Mouse (Mus musculus): ENCODE data around the gene Tnnc1. TPM values are rescaled to one million over a fixed set of nuclear protein-coding genes. Genes with fewer than 3 reads are reported as not detected.

The Tnnc1 gene
- total and polyA plus RNA-seq, 2 experiments from 2014 or later: 4.6 to 7.4 TPM

- Histone ChIP-seq H3K27ac (ENCODE audit: low read depth, low read length) (no peak overlapping the region), H3K27me3 (ENCODE audit: insufficient read depth, low read length) (no peaks in the 10 kb centered on the region), H3K9ac (replicated peaks; ENCODE audit: low read length, poor library complexity, severe bottlenecking) (no peak overlapping the region), H3K4me1 (ENCODE audit: insufficient read depth, low read length) (no peaks in the 10 kb centered on the region), H3K4me2 (ENCODE audit: low read depth, low read length, poor library complexity, severe bottlenecking) (no peak overlapping the region), H3K4me3 (ENCODE audit: low read depth, low read length) (no peak overlapping the region), H3K9me3 (ENCODE audit: low read length) (no peaks in the 10 kb centered on the region), H3K36me3 (ENCODE audit: insufficient read depth, low read length) (no peaks in the 10 kb centered on the region)
- DNase-seq (ENCODE audit: low spot score) (no peak), ATAC-seq (ENCODE audit: low FRiP score) (peak; percentile 23; the same call in 1 of the 2 replicates)
- 88% methylated on average over 14 of the region's 14 CpGs for WGBS
- no peak for TF ChIP-seq CTCF (IDR thresholded peaks at IDR 0.05)
Measured at GRCm38 (mm10) chr14:31233070-31233995, 25.2 kb downstream of the Tnnc1 start.

- Histone ChIP-seq H3K4me2 (ENCODE audit: low read depth, low read length, poor library complexity, severe bottlenecking) (no peak overlapping the region), H3K4me1 (ENCODE audit: insufficient read depth, low read length) (no peaks in the 10 kb centered on the region), H3K27me3 (ENCODE audit: insufficient read depth, low read length) (no peaks in the 10 kb centered on the region), H3K4me3 (ENCODE audit: low read depth, low read length) (no peak overlapping the region), H3K9me3 (ENCODE audit: low read length) (no peaks in the 10 kb centered on the region), H3K27ac (ENCODE audit: low read depth, low read length) (no peak overlapping the region), H3K9ac (replicated peaks; ENCODE audit: low read length, poor library complexity, severe bottlenecking) (no peak overlapping the region), H3K36me3 (ENCODE audit: insufficient read depth, low read length) (0 out of 2 replicates have a peak, but pooled peaks cover 3% of the 10 kb centered on the region)
- peak; percentile 78 for DNase-seq (ENCODE audit: low spot score)
- 20% methylated on average over 11 of the region's 11 CpGs for WGBS
- peak; percentile 56; the same call in 1 of the 2 replicates for ATAC-seq (ENCODE audit: low FRiP score)
- peak; percentile 95 for TF ChIP-seq CTCF (IDR thresholded peaks at IDR 0.05)
Measured at GRCm38 (mm10) chr14:31233996-31234591, 26.0 kb downstream of the Tnnc1 start.

GRCm38 (mm10) chr14:31237101-31237882, 29.2 kb downstream of the Tnnc1 start:
- no peaks in the 10 kb centered on the region for H3K9me3 ChIP-seq (ENCODE audit: low read length)
- H3K4me2 ChIP-seq (ENCODE audit: low read depth, low read length, poor library complexity, severe bottlenecking): no peak overlapping the region
- H3K36me3 ChIP-seq (ENCODE audit: insufficient read depth, low read length): 0 out of 2 replicates have a peak, but pooled peaks cover 3% of the 10 kb centered on the region
- H3K27me3 ChIP-seq (ENCODE audit: insufficient read depth, low read length): no peaks in the 10 kb centered on the region
- 87% methylated on average over 7 of the region's 7 CpGs for WGBS
- H3K9ac ChIP-seq (replicated peaks; ENCODE audit: low read length, poor library complexity, severe bottlenecking): no peak overlapping the region; the same call in 1 of the 2 replicates
- ATAC-seq (ENCODE audit: low FRiP score) (no peak), DNase-seq (ENCODE audit: low spot score) (no peak)
- no peak overlapping the region for H3K4me3 ChIP-seq (ENCODE audit: low read depth, low read length)
- H3K27ac ChIP-seq (ENCODE audit: low read depth, low read length): no peak overlapping the region
- no peak for TF ChIP-seq CTCF (IDR thresholded peaks at IDR 0.05)
- H3K4me1 ChIP-seq (ENCODE audit: insufficient read depth, low read length): no peaks in the 10 kb centered on the region

GRCm38 (mm10) chr14:31240528-31240927, 32.4 kb downstream of the Tnnc1 start:
- Histone ChIP-seq H3K4me3 (ENCODE audit: low read depth, low read length) (no peak overlapping the region), H3K27me3 (ENCODE audit: insufficient read depth, low read length) (no peaks in the 10 kb centered on the region), H3K9me3 (ENCODE audit: low read length) (no peaks in the 10 kb centered on the region), H3K36me3 (ENCODE audit: insufficient read depth, low read length) (0 out of 2 replicates have a peak, but pooled peaks cover 3% of the 10 kb centered on the region), H3K4me2 (ENCODE audit: low read depth, low read length, poor library complexity, severe bottlenecking) (no peak overlapping the region), H3K27ac (ENCODE audit: low read depth, low read length) (no peak overlapping the region), H3K9ac (replicated peaks; ENCODE audit: low read length, poor library complexity, severe bottlenecking) (no peak overlapping the region), H3K4me1 (ENCODE audit: insufficient read depth, low read length) (no peaks in the 10 kb centered on the region)
- TF ChIP-seq CTCF (IDR thresholded peaks at IDR 0.05): no peak
- 79% methylated on average over 3 of the region's 3 CpGs for WGBS
- ATAC-seq (ENCODE audit: low FRiP score) (no peak), DNase-seq (ENCODE audit: low spot score) (no peak)

- Histone ChIP-seq H3K9ac (replicated peaks; ENCODE audit: low read length, poor library complexity, severe bottlenecking) (no peak overlapping the region), H3K27me3 (ENCODE audit: insufficient read depth, low read length) (no peaks in the 10 kb centered on the region), H3K9me3 (ENCODE audit: low read length) (no peaks in the 10 kb centered on the region), H3K4me1 (ENCODE audit: insufficient read depth, low read length) (no peaks in the 10 kb centered on the region), H3K36me3 (ENCODE audit: insufficient read depth, low read length) (no peaks in the 10 kb centered on the region), H3K27ac (ENCODE audit: low read depth, low read length) (no peak overlapping the region), H3K4me2 (ENCODE audit: low read depth, low read length, poor library complexity, severe bottlenecking) (no peak overlapping the region), H3K4me3 (ENCODE audit: low read depth, low read length) (no peak overlapping the region)
- no peak for TF ChIP-seq CTCF (IDR thresholded peaks at IDR 0.05)
- DNase-seq (ENCODE audit: low spot score) (no peak), ATAC-seq (ENCODE audit: low FRiP score) (no peak)
- WGBS: 82% methylated on average over 1 of the region's 1 CpGs
Measured at GRCm38 (mm10) chr14:31244777-31245176, 36.7 kb downstream of the Tnnc1 start.
